Mouse (Mus musculus): Measurements from ENCODE around the gene Hist1h4i. TPM values are rescaled to one million over a fixed set of nuclear protein-coding genes. Genes with fewer than 3 reads are reported as not detected.
A peak's percentile ranks its signal among the peaks of the same experiment; 100 is the strongest.

The Hist1h4i gene
- polyA plus RNA-seq, 1 experiment = 31.8 TPM

GRCm38 (mm10) chr13:21994896-21995295, 46.3 kb downstream of the Hist1h4i start:
- peak overlapping the region; percentile 57 for H3ac ChIP-seq (ENCODE audit: control insufficient read depth, insufficient read length, low read depth)
- H3K27me3 ChIP-seq (ENCODE audit: control insufficient read depth, insufficient read depth, insufficient read length) = no peaks in the 10 kb centered on the region
- no peaks in the 10 kb centered on the region for H3K79me2 ChIP-seq (ENCODE audit: control insufficient read depth, insufficient read depth)
- H3K36me3 ChIP-seq (ENCODE audit: control insufficient read depth, insufficient read depth) = no peaks in the 10 kb centered on the region
- H3K4me3 ChIP-seq (ENCODE audit: insufficient read depth, poor library complexity, severe bottlenecking) = peak overlapping the region; percentile 48
- no peaks in the 10 kb centered on the region for H3K79me3 ChIP-seq (ENCODE audit: low read depth)
- no peak for TF ChIP-seq MAX (IDR thresholded peaks at IDR 0.05)
- TF ChIP-seq USF1 (IDR thresholded peaks at IDR 0.05; ENCODE audit: low read depth) = no peak
- no peak for TF ChIP-seq CEBPB (IDR thresholded peaks at IDR 0.05; ENCODE audit: low read depth)
- TF ChIP-seq MYOD1 (IDR thresholded peaks at IDR 0.05; ENCODE audit: control insufficient read depth, insufficient read length, low read depth) = no peak
- TF ChIP-seq CTCF (IDR thresholded peaks at IDR 0.05; ENCODE audit: control insufficient read depth, insufficient read depth, insufficient read length) = no peak
- no peak for TF ChIP-seq FOSL1 (IDR thresholded peaks at IDR 0.05; ENCODE audit: insufficient read depth, low read length, poor library complexity, severe bottlenecking)
- no peak for TF ChIP-seq MYOG (IDR thresholded peaks at IDR 0.05; ENCODE audit: control insufficient read depth, extremely low read depth, insufficient read length)

GRCm38 (mm10) chr13:21993957-21994738, 47.0 kb downstream of the Hist1h4i start:
- Histone ChIP-seq H3K79me3 (ENCODE audit: low read depth) (no peaks in the 10 kb centered on the region), H3ac (ENCODE audit: control insufficient read depth, insufficient read length, low read depth) (no peak overlapping the region), H3K79me2 (ENCODE audit: control insufficient read depth, insufficient read depth) (no peaks in the 10 kb centered on the region), H3K4me3 (ENCODE audit: insufficient read depth, poor library complexity, severe bottlenecking) (no peak overlapping the region), H3K27me3 (ENCODE audit: control insufficient read depth, insufficient read depth, insufficient read length) (no peaks in the 10 kb centered on the region), H3K36me3 (ENCODE audit: control insufficient read depth, insufficient read depth) (no peaks in the 10 kb centered on the region)
- TF ChIP-seq USF1 (IDR thresholded peaks at IDR 0.05; ENCODE audit: low read depth) (no peak), MYOG (IDR thresholded peaks at IDR 0.05; ENCODE audit: control insufficient read depth, extremely low read depth, insufficient read length) (no peak), MAX (IDR thresholded peaks at IDR 0.05) (no peak), CEBPB (IDR thresholded peaks at IDR 0.05; ENCODE audit: low read depth) (no peak), FOSL1 (IDR thresholded peaks at IDR 0.05; ENCODE audit: insufficient read depth, low read length, poor library complexity, severe bottlenecking) (no peak), MYOD1 (IDR thresholded peaks at IDR 0.05; ENCODE audit: control insufficient read depth, insufficient read length, low read depth) (no peak), CTCF (IDR thresholded peaks at IDR 0.05; ENCODE audit: control insufficient read depth, insufficient read depth, insufficient read length) (no peak)

- TF ChIP-seq MYOG (IDR thresholded peaks at IDR 0.05; ENCODE audit: control insufficient read depth, extremely low read depth, insufficient read length) (no peak), FOSL1 (IDR thresholded peaks at IDR 0.05; ENCODE audit: insufficient read depth, low read length, poor library complexity, severe bottlenecking) (no peak), MAX (IDR thresholded peaks at IDR 0.05) (no peak), CEBPB (IDR thresholded peaks at IDR 0.05; ENCODE audit: low read depth) (no peak), USF1 (IDR thresholded peaks at IDR 0.05; ENCODE audit: low read depth) (no peak), MYOD1 (IDR thresholded peaks at IDR 0.05; ENCODE audit: control insufficient read depth, insufficient read length, low read depth) (no peak), CTCF (IDR thresholded peaks at IDR 0.05; ENCODE audit: control insufficient read depth, insufficient read depth, insufficient read length) (no peak)
- Histone ChIP-seq H3K79me2 (ENCODE audit: control insufficient read depth, insufficient read depth) (no peaks in the 10 kb centered on the region), H3K36me3 (ENCODE audit: control insufficient read depth, insufficient read depth) (no peaks in the 10 kb centered on the region), H3ac (ENCODE audit: control insufficient read depth, insufficient read length, low read depth) (no peak overlapping the region), H3K27me3 (ENCODE audit: control insufficient read depth, insufficient read depth, insufficient read length) (no peaks in the 10 kb centered on the region), H3K4me3 (ENCODE audit: insufficient read depth, poor library complexity, severe bottlenecking) (no peak overlapping the region), H3K79me3 (ENCODE audit: low read depth) (no peaks in the 10 kb centered on the region)
Measured at GRCm38 (mm10) chr13:21992550-21992949, 48.6 kb downstream of the Hist1h4i start.

Small RNA genes lying within 50 kb of the gene (microRNA-seq; reads per million reads assigned to microRNA genes)
- gene Gm26300 (ENCODE audit: borderline microRNAs expressed) (not detected), gene Gm44390 (ENCODE audit: borderline microRNAs expressed) (not detected), gene Gm44486 (ENCODE audit: borderline microRNAs expressed) (not detected)

Other genes starting within 250 kb of the Hist1h4i start
- 20.3 TPM for gene Hist1h2bq, start 231.2 kb downstream of the Hist1h4i start, polyA plus RNA-seq (2012; fragmentation: generic; extraction: Trizol)
- not detected for gene Hist1h2ao, start 230.9 kb downstream of the Hist1h4i start, polyA plus RNA-seq (2012; fragmentation: generic; extraction: Trizol)
- gene Hist1h4m, start 229.6 kb downstream of the Hist1h4i start, polyA plus RNA-seq (2012; fragmentation: generic; extraction: Trizol) = not detected
- 17.3 TPM for gene Hist1h4n, start 209.2 kb downstream of the Hist1h4i start, polyA plus RNA-seq (2012; fragmentation: generic; extraction: Trizol)
- gene Hist1h2ap, start 207.9 kb downstream of the Hist1h4i start, polyA plus RNA-seq (2012; fragmentation: generic; extraction: Trizol) = 2,018 TPM
- 19.7 TPM for gene Hist1h2br, start 207.6 kb downstream of the Hist1h4i start, polyA plus RNA-seq (2012; fragmentation: generic; extraction: Trizol)
- 1.4 TPM for gene Zfp184, start 96.3 kb downstream of the Hist1h4i start, polyA plus RNA-seq (2012; fragmentation: generic; extraction: Trizol)
- not detected for gene Pom121l2, start 60.2 kb downstream of the Hist1h4i start, polyA plus RNA-seq (2012; fragmentation: generic; extraction: Trizol)
- gene Prss16, start 31.6 kb downstream of the Hist1h4i start, polyA plus RNA-seq (2012; fragmentation: generic; extraction: Trizol) = 1.1 TPM
- gene Hist1h2ah, start 5.8 kb downstream of the Hist1h4i start, polyA plus RNA-seq (2012; fragmentation: generic; extraction: Trizol) = 9.5 TPM
- 12.8 TPM for gene Hist1h2bk, start 5.5 kb downstream of the Hist1h4i start, polyA plus RNA-seq (2012; fragmentation: generic; extraction: Trizol)
- 9.8 TPM for gene Hist1h2ag, start 1.6 kb upstream of the Hist1h4i start, polyA plus RNA-seq (2012; fragmentation: generic; extraction: Trizol)
- 6.8 TPM for gene Hist1h2bj, start 1.9 kb upstream of the Hist1h4i start, polyA plus RNA-seq (2012; fragmentation: generic; extraction: Trizol)
- not detected for gene Vmn1r188, start 43.1 kb upstream of the Hist1h4i start, polyA plus RNA-seq (2012; fragmentation: generic; extraction: Trizol)
- gene Vmn1r189, start 64.5 kb upstream of the Hist1h4i start, polyA plus RNA-seq (2012; fragmentation: generic; extraction: Trizol) = not detected
- gene Vmn1r191, start 142.6 kb upstream of the Hist1h4i start, polyA plus RNA-seq (2012; fragmentation: generic; extraction: Trizol) = not detected
- gene Vmn1r192, start 149.8 kb upstream of the Hist1h4i start, polyA plus RNA-seq (2012; fragmentation: generic; extraction: Trizol) = not detected
- not detected for gene Vmn1r193, start 181.8 kb upstream of the Hist1h4i start, polyA plus RNA-seq (2012; fragmentation: generic; extraction: Trizol)
- gene Vmn1r194, start 202.9 kb upstream of the Hist1h4i start, polyA plus RNA-seq (2012; fragmentation: generic; extraction: Trizol) = not detected
- not detected for gene Vmn1r195, start 229.2 kb upstream of the Hist1h4i start, polyA plus RNA-seq (2012; fragmentation: generic; extraction: Trizol)
- gene Vmn1r196, start 248.6 kb upstream of the Hist1h4i start, polyA plus RNA-seq (2012; fragmentation: generic; extraction: Trizol) = not detected

Measured in C2C12 (cell line).